Mouse (Mus musculus) layer of hippocampus, adult 9-11 months (tissue): ENCODE data around the gene Ephb2.

ENCODE experiments used
- DNase-seq: peaks from one replicate; pipeline ENCODE4 v3.0.0; 2022

The Ephb2 gene

DNA sequence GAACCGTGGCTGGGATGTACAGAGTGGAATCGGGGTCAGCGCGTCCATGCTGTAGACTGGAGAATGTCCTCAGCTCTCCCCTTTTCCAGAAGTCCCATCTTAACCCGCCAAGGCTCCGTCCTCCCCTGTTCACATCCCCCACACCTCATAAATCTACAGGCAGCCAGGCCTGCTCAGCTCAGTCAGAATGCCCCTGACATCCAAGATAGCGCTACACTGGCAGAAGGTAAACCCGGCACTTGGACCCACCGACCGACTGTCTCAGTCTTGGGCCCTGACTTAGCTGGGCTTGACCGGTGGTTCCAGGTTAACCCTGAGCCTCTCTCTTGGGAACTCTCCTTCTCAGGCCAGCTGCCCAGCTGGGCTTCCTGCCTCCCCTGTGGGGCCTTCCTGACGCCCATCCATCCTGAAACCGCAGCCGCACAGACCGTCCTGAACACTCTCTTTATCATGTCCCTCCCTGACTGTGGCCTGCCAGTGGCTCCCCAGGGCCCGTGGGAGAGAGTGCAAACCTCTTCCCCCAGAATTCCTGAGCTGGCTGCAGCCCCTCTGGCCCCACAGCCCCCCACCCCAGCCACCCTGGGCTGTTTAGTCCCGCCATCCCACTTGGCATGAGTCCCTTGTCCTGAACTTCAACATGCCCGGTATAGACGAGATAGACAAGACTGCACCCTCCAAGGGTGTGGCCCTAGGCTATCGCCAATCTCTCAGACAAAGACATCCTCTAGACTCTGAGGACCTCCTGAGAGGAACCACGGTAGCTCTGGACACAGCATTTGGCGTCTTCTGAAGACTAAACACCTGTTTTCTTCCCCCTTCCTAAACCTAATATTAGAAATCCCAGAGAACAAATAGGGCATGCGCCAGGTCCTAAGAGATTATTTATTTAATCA, 37.9 kb downstream of the Ephb2 start:
- no peak for DNase-seq

DNA sequence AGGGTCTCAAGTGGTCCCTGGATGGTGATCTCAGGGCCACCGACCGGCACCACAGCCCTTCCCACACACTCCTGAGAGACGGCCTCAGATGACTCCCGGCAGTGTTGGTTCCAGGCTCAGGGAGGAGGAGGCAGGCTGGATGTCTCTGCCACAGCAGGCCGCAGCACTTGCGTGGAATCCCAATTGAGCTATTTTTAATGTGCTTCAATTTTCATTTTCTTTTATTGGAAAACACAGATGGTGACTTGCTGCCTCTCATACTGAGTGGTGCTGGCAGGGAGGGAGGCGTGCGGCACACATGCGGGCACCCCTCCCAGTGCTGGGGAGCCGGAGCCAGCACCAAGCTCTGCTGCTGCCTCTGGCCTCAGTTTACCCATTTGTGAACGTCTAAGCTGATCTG, 42.5 kb downstream of the Ephb2 start:
- DNase-seq: peak; percentile 88

DNA sequence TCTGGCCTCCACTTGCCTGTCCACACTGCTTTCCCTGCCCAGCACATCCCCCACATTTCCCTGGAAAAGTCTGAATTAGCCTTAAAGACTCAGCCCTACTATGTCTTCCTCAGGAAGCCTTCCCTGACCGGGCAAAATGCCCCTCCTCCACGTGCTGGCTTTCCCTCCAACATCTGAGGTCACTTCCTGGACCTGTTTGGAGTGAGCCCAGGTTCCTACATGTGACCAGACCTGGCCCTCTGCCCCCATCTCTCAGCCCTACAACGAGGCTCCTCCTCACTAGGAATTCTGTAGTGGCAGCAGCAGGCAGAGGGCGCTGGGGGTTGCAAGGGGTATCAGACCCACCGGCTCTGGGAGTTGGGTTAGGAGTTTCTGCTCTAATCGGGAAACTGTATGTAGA, 46.0 kb downstream of the Ephb2 start:
- DNase-seq: no peak

DNA sequence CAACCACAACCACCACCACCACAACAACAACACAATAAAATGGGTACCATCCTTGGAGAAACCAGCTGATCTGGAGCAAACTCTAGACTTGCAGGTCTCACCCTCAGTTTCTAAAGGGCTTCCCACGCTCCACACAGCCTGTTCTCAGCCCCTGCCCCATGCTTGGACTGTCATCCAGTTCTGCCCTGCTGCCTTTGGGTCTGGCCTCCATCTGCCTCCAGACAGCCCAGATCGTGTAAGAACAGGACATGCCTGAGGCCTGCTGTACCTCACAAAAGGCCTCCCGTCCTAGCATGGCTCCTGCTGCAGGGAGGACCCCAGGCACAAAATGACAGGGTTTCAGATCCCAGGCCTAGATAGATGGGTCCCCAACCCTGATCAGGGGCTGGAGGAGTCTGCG, 48.4 kb downstream of the Ephb2 start:
- no peak for DNase-seq

DNA sequence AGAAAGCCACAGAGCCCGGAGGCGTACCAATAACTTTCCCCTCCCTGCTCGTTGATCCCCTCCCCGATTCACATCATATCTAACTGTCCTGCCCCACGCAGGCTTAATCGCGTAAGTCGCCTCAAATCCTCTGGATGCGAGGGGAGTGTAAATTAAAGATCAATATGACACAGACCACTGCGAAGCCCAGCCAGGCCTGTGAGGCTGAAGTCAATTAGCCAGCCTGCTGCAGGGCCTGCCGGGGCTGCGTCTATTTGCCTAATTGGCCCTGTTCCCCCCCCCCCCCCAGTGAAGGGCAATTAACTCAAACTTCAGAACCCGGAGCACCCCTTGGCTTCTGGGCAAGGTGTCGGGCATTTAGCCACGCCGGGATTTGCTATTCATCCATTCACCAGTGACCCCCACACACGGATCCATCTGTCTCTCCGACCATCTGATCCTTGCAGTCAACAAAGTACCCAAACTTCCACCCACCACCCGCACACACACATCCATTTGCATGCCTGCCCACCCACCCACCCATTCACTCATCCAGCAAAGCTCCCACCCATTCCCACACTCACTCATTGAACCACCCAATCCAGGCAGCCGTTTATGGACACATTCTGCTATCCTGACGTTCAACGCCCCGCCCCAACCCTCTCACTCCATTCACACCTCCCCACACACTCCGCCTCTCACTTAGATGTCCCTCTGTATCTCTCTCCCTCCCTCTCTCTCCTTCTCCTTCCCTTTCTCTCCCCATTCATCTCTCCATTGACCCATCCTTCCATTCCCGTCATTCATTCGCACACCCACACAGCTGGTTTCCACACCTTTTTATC, 49.1 kb downstream of the Ephb2 start:
- no peak for DNase-seq

DNA sequence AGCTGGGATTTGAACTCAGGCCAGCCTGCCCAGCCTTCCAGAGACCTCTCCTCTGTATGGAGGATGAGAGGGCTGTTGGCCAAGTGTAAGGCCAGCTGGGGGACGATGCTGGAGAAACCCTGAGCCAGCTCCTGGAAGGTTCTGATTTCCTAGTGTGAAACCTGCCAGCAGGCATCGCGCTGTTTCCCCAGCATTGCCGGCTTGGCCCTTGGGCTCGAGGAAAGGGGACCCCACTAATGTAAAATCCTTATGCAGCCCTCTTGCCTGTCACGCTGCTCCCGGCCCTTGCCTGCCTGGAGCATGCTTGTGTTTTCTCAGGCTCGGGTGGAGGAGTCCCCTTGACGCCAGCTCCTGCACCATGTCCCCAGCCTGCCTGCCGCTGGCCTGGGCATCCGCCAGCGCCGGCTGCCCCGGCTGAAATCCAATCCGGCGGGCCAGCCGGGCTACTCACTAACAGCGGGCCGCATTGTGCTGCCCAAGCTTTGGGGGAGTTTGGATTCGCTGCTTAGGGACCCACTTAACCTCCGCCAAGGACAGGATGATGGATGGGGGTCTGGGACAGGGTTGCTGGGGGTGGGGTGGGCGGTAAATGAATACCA, 52.1 kb downstream of the Ephb2 start:
- DNase-seq: peak; percentile 37

DNA sequence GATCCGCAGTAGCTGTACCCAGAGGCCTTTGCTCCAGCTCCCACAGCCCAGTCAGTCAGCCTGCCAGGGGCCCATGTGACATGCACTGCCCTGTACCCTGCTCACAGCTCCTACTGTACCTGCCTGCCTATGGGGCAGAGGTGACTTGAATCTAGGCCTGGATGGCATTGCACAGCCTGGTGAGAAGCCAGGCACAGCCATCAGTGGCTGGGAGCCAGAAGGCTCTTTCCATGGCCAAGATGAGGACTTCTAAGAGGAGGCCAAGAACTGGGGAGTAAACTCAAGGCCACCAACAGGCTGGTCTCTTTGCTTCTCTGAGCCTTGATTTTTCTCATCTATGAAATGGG, 53.2 kb downstream of the Ephb2 start:
- DNase-seq: no peak

- DNase-seq: peak; percentile 23
These were observed 53.8 kb downstream of the Ephb2 start for GRCm38 (mm10) chr4:136781868-136782578.

DNA sequence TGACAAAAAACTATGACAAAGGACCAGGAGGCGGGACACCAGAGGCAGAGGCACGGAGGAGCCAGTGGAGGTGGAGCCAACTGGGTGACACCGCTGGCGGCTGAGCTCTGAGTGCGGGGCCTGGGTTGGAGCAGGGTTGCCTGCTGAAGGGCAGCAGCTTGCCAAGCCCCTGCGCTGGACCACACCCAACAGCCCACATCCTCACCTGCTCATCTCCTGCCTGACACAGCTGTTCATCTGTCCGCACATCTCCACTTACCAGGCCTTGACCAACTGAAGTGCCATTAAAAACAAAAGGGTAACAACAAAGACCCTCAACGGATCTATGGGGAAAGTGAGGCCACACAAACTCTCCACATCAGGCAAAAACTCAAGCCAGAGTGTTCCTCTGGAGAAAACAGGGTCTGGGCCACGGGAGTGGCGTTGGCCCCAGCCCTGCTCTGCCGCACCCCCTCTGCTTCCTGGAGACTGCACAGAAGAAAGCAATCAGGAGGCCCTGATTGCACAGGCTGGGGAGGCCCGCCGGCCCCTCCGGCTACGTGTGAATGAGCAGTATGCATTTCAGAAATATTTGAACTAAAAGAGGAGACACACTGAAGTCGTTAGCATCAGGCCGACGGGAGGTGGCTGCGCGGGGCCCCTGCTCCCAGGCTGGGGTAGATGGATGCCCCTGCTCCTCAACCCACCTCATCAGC, 55.4 kb downstream of the Ephb2 start:
- DNase-seq: no peak

- DNase-seq: no peak
These were observed 56.6 kb downstream of the Ephb2 start for GRCm38 (mm10) chr4:136779156-136779555.

DNA sequence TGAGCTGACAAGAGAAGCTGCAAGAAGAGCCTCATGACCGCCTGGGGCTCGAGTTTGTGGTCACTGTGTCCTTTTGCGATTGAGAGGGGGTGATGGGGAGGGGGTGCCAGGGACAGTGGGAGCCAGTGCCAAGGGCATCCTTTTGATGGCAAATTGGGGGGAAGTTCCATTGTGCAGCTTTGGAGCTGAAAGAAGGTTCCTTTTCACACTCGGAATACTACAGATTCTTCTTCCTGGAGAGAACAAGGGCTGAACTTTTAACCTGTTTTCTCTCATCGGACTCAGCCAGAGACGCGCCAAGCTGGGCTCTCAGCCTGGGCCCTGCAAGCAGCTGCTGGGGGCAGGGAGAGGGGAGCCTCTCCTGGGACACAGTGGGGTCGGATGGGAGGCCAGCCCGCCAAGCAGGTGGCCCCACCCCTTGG, 59.3 kb downstream of the Ephb2 start:
- DNase-seq: no peak

DNA sequence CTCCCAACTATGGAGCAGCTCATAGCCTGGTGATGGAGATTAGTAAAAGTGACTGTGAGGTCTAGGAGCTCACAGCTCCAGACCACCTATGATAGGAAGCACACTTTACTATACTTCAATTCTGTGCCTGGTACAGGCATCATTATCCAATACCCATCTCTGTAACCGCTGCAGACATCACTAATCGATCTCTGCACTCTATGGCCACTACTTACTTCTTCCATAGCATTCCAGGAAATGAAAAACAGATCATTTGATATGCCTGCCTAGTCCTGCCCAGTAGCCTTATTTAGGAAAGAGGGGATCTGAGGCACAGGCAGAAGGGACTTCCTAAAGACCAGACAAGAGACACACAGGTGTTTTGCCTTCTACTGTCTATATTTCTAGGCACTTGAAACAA, 59.9 kb downstream of the Ephb2 start:
- no peak for DNase-seq

DNA sequence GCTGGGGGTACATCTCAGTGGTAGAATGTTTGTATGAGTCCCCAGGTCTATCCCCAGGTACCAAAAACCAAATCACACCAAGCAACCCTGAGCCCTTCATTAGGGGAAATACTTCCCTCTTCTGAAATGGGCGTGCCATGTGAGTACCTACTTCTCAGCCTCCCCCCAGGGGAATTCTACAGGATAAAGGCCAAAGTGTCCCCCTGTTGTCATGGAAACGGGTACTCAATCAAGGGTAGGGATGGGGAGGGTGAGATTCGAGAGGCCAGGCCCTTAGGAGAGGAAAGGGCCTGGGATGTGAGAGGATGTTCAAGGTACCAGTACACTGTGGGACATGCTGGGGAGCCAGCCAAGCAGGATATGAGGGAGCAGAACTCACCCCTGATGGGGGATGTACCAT, 61.6 kb downstream of the Ephb2 start:
- no peak for DNase-seq

- DNase-seq: no peak
These were observed 62.7 kb downstream of the Ephb2 start for GRCm38 (mm10) chr4:136772952-136773584.

- no peak for DNase-seq
These were observed 63.5 kb downstream of the Ephb2 start for GRCm38 (mm10) chr4:136772318-136772717.

DNA sequence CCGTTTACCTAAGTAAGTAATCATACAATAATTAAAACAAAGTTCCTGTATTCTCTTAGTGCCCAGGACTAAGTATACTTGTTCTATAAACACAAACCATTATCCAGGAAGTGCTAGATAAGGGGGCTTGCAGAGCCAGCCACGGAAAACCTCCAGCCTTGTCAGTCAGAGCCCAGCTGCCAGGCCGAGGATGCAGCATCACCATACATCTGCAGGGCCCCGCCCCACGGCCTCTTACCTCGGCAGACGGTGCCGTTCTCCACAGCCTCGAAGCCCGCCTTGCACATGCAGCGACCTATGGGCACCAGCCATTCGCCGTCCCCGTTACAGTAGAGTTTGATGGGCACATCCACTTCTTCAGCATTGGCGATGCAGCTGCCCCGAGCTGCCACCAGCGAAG, 65.1 kb downstream of the Ephb2 start:
- DNase-seq: no peak

DNA sequence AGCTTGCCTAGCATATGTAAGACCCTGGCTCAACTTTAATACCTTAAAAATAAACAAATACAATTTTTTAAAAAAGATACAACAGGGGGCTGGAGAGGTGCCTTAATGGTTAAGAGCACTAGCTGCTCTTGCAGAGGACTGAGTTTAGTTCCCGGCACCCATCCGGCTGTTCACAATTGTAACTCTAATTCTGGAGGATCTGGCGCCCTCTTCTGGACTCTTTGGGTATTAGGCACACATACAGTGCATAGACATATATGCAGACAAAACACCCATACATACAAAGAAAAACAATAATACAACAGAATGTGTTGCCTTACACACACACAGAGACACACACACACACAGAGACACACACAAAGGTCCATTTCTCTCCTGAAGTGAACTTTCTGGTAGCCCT, 67.3 kb downstream of the Ephb2 start:
- no peak for DNase-seq

- no peak for DNase-seq
These were observed 70.7 kb downstream of the Ephb2 start for GRCm38 (mm10) chr4:136765080-136765479.

GRCm38 (mm10) chr4:136763349-136763748, 72.4 kb downstream of the Ephb2 start:
- no peak for DNase-seq

- DNase-seq: no peak
These were observed 73.9 kb downstream of the Ephb2 start for GRCm38 (mm10) chr4:136761713-136762380.

DNA sequence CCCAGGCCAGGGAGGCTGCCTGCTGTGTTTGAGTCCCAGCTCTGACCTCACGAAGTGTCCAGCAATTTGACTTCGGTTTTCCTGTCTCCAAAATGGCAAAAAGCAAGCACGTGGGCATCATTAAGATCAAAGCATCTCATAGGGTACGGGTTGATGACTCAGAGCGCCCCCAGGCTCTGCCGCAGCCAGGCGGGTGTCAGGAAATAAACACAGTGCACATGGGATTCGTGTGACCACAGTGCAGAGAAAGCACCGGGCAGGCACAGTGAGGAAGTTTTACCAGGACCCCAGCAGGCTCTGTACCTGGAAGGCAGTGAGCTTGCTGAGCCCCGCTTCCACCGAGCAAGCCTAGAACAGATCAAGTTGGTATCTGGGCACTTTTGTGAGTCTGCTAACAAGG, 74.9 kb downstream of the Ephb2 start:
- no peak for DNase-seq
